Mouse (Mus musculus) heart, adult 2 months (tissue): ENCODE measurements at regions not wholly inside any gene's neighbourhood (a gene's known extent, or its start where the extent isn't known, plus 50 kb on each side); places are given as distances from the start of the nearest gene placed in this dataset.

ENCODE experiments used
- CTCF ChIP-seq: fragments of 200-600 bp; IDR thresholded peaks from 2 replicates; pipeline ENCODE4 v1.8.1; 2022; ENCODE audit warnings: antibody characterized with exemption, mild to moderate bottlenecking, moderate library complexity
- EP300 ChIP-seq: fragments of 200-500 bp; IDR thresholded peaks from 2 replicates; pipeline ENCODE4 v1.6.1; 2011; ENCODE audit warnings: low read depth, low read length, control low read depth; ENCODE audit not compliant: insufficient read depth

DNA sequence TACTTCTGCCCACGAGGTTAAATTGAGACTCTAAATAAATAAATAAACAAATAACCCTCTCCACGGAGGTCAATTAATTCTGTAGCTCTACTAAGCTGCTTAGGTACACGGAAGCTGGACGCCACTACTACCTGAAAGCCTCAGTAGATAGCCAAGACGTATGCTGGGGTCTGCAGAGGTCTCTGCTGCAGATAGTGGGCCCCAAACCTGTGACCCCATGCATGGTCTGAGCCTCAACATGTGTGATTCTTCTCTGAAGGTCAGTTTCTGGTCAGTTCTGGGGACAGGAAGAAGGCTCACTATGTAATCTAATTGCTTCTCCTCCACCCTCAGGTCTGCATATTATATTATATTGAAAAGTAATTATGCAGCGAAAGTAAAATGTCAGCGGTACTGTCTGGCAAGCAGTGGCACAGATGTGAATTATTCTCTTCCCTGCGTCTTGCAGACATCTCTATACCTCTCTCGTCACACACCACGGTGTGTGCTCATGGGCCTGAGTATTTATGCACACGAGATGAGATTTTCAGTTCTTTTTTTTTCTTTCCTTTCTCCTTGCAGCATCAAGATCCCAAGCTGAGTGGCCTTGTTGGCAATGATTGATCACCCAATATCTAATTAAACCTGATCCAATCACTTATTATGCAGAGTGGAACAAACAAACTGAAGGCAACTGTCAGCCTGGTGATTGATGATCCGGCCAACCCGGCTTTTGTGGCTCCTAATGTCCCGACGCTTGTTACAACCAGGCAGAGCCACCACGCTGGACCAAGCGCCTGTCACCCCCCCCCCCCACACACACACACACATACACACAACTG lies 267.5 kb upstream of the Irx4 start:
- TF ChIP-seq CTCF: no peak
- TF ChIP-seq EP300: no peak
